Mouse (Mus musculus) mouse embryonic stem cell (cell line): ENCODE data around the gene Dach2.
"Not testable (repeated sequence)": the region's sequence is repeated elsewhere in the genome, so short reads cannot be mapped to it uniquely, and the experiment has no call there.

ENCODE experiments used
- in situ Hi-C, 2 experiments: fragments of 300-500 bp; cut with MboI; formaldehyde crosslinking; loops; 1 replicate in 1 of 2; 3 replicates in 1 of 2; pipeline ENCODE4 v1.14.3; 2019 to 2020; ENCODE audit warnings: low sequenced_read_pairs in 2 of 2, low pct_unique_long_range_greater_than_20kb in 1 of 2, mixed read lengths in 1 of 2; ENCODE audit not compliant: unreplicated experiment in 1 of 2

The Dach2 gene

DNA sequence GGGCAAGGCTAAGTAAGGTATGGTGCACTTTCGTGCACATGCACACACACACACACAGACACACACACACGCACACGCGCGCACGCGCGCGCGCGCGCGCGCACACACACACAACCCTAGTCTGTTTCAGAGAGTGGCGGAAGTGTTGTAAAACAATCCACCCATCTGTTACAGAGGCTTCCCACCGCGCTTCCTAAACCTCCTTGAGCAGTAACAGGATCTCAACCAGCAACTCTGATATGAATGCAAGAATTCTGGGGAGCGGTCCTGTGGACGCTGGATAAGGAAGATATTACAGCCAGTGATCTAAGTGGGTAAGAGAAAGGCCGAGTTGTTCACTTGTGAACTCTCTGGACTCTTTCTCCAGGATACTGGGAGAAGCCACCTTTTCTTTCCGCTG, at the start of gene Dach2:
Gene Dach2, plus strand, starts transcription at position 107 of the 400 bp plus-strand sequence.
- in situ Hi-C loops = no loop called here

DNA sequence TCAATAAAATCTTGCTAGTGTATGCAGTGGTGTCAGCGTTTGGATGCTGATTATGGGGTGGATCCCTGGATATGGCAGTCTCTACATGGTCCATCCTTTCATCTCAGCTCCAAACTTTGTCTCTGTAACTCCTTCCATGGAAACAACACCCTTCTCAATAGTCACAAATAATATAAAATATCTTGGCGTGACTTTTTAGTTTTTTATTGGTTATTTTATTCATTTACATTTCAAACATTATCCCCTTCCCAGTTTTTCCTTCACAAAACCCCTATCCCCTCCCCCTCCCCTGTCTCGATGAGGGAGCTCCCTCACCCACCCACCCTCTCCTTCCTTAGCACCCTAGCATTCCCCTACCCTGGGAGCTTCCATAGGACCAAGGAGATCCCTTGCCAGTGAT, 44.9 kb upstream of the Dach2 start:
- in situ Hi-C loops = not testable (repeated sequence)

DNA sequence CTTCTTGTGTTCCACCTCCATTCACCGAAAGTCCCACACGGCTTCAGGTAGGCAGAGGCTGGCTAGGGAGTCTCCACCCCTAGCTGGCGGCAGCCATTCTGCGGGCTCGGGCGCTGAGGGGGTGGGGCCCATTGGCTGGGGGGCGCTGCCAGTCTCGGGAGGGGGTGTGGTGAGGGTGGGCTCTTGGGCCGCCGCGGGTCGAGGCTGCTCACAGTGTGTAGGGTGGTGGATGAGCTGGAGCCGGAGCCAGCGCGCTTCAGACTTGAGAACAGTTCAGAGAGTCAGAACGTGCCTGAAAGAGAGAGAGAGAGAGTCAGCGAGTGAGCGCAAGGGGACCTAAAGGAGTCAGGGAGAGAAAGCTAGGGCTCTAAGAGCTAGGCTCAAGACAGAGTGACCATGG, 721 bp downstream of the Dach2 start:
- in situ Hi-C loops = no loop called here

DNA sequence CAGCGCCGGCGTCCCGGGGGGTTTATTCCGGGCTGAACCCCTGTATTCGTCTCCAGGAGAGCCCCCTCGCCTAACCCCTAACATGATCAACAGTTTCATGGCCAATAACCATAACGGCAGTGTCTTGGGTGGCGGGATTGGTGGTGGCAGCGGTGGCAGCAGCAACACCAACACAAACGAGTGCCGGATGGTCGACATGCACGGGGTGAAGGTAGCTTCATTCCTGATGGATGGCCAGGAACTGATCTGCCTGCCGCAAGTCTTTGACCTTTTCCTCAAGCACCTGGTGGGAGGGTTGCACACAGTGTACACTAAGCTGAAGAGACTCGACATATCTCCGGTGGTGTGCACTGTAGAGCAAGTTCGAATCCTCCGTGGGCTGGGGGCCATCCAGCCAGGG, 1.2 kb downstream of the Dach2 start:
- in situ Hi-C loops = no loop called here

DNA sequence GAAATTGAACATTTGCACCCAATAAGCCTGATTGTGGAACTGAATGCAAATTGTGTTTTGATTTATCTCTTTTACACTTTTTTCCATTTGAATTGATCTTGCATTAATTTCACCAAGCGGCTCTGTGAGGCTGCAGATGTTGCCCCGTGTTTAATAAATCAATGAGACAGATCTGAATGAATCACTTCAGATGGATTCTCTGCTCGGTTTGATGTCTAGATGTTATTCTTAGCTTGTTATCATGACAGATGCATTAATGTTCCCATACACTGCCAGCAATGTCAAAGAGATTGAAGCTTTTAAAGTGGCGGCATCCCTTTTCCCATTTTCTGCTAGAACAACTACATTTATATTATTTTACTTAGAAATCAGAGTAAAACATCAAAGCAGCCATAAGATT, 7.0 kb downstream of the Dach2 start:
- in situ Hi-C loops = no loop called here

DNA sequence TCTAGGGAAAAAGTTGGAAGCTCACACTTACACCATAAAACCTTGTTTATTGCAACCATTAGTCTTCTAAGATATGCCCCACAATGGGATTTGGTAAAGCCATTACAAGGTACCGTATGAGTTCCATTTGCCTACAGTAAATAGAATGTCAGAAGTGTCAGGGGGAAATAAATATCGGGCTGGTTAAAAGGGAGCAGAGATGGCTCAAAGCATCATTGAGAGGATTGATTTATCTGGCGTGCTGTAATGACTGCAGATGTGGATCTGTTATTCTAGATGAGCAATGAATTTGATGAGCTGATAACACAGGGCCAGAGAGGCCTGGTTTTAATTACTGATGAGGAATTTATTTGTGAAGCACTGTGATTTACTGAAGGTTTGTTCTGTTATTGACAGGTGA, 40.8 kb downstream of the Dach2 start:
- in situ Hi-C loops = no loop called here

DNA sequence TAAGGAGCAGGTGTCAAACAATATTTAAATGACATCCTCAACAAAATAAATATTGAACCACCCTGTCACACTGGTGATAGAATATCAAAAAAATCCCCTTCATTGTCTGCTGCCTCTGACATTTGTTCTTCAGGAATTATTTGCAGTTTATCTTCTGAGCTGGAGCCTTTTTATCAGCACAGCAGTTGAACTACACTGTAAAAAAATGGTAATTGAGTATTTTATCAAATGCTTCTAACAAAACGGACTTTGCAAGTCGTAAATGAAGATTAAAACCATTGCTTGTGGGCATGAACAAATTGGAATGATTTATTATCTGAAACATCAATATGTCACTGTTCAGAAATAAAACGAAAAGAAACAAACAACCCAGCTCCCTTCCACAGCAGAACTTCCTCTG, 97.1 kb downstream of the Dach2 start:
- in situ Hi-C loops = no loop called here

DNA sequence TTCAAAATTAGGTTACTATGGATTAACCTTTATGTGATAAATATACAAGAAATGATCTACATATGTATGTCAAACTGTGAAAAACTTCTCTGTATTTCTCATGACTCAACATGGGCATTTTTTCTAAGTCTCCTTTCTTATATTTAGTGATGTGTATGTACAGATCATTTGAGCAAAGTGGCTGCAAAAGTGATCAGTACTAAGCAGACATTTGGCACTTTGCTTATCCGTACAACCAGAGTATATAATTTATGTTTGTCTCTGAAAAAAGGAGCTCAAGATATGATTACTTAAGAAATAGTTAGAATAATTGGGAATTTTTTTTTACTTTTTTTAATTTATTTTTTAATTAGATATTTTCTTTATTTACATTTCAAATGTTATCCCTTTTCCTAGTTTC, 111.4 kb downstream of the Dach2 start:
- in situ Hi-C loops = no loop called here

DNA sequence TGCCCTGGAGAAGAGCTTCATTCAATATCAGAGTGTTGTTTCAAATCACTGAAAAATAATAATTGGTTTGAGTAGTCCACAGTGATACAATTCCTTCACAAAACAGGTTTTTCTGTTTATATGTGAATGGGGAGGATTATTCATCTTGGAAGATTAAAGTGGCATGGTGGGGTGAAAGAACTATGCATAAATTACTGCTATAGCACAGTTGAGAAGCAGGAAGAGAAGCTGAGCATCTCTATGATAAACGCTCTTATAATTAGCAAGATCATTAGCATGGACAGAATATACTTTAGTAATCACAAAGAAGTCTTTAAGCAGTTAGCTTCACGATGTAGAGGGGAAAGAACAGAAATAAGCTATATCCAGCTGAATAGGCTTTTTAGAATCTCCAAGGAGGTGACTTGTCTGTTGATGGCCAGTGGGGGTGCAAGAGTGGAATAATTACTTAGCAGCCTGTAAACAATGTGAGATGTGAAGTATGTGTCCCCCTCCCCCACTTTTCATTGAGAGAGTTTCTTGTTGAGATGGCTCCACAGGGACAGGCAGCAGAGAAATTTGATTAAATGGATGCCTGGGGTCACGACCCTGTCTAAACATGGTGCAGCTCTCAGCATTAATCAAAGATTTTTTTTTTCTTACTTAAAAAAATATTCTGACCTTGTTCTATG, 124.3 kb downstream of the Dach2 start:
- in situ Hi-C loops = no loop called here

DNA sequence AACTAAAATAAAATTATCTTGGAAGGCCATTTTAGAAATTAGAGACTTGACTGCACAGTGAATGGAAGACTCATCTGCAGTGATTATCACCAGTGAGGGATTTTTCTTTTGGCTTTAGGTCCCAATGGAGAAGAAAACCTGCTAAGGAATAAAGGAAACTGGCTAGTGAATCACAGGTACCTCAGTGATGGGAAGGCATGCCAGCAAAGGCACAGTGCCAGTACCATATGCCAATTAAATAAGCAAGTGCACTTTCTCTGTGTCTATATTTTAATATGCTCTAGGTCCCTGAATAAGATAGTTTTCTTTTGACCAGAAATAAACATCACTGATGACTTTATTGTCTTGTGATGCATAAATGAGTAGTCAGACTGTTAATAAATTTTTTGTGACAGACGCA, 184.8 kb downstream of the Dach2 start:
- in situ Hi-C loops = no loop called here

DNA sequence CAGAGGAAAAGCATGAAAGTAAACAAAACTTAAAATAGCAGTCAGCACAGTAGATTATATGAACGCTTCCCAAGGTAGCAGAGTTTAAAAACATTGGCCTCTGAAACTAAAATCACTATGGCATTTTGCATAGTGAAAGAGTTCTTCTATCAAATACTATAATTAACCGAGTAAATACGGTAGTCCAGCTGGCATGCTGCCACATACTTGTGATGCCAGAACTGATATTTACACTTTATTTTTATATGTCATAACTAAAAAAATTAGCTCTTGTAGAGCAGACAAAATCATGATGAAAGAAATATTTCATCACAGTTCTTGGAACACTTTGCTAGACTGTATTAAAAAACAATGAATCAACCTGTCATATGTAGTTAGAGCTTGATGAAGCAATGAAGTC, 247.8 kb downstream of the Dach2 start:
- in situ Hi-C loops = no loop called here

DNA sequence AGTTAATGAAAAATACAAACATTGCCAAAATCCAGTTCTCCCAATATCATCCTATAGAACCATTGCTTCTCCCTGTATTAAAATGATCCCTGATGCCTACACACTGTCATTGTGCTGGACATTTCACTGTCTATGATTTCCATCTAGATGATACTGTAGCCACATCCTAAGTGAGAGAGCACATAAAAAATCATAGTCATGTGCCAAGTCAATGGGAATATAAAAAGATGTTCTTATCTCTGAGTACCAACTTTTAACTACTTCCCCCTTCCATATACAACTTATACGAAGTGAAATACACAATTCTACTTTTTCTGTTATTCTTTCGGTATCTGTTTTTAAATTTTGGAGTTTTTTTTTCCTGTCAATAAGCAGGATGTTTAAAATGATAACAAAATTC, 266.6 kb downstream of the Dach2 start:
- in situ Hi-C loops = no loop called here

DNA sequence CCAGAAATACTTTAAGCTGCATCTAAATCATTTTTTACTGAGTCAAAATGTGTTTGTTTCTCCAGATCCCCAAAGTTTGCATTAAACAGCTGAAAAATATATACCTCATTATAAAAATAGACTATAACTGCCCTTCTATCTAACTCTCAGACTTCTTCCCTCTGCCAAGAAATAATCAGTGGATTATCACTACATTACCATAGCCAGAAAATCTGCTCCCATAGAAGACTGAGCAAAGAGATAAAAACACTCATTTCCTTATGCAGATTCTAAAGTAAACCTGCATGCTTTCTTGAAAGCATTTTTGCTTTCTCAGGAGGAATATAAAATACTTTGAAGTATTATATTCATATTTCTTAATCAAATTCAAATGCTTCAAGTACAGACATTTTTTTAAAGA, 368.8 kb downstream of the Dach2 start:
- in situ Hi-C loops = no loop called here

DNA sequence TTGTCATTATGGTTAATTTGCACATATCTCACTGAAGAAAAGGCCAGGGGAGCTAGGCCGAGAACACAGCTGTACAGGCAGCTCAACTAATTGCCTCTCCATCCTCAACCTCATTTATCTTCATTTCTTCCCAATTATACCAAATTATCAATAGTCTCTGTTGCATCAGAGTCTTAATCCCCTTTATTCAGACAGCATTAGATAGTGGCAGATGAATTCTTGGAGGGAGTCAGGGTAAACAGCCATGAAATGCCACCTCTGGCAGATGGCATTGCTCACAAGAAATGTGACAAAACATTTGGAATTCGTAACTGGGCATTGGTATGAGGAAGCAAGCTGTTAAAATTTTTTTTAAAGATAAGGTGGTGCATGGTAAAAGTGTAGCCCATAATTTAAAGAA, 389.9 kb downstream of the Dach2 start:
- in situ Hi-C loops = no loop called here

DNA sequence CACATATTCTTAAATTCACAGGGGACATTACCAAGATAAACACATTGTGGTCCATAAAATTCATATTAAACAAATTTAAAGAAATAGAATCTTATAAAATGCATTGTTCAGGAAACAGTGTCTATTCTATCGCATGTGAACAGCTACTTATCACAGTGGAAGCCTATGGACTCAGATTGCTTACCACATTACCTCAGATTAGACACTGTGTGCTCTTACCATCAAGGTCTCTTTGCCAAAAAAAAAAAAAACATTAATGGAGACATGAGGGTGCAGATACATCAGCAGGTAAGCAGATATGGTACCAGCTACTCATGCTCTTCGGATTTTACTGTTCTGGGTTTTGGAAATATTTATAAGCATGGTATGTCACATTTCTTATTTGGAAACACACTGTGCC, 415.1 kb downstream of the Dach2 start:
- in situ Hi-C loops = no loop called here

DNA sequence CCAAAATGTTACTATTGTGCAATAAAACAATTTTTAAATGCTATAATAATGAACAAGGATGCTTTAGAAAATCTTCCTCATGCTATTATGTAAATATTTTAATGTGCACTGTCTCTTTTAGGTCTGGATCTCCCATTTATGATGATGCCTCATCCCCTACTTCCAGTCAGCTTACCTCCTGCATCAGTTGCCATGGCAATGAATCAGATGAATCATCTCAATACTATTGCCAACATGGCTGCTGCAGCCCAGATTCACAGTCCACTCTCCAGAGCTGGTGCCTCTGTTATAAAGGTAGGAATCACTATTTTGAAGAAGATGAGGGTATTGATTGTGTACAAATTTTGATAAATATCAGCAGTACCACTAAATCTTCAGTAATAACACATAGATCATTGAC, 426.8 kb downstream of the Dach2 start:
- in situ Hi-C loops = no loop called here

DNA sequence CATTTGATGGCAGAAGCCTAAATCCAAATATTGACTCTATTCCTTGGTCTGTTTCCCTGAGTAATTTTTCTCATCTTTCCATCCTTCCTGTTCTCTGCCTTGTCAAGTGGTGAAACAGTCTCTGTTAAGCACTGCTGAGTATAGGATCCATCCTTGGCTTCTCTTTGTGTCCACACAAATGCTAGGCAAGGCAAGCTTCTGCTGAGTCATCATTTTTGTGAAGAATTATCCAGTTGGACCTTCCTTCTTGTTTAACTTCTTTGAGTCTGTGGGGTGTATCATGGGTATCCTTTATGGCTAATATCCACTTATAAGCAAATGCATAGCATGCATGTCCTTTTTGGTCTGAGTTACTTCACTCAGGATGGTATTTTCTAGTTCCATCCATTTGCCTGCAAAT, 449.8 kb downstream of the Dach2 start:
- in situ Hi-C loops = no loop called here

DNA sequence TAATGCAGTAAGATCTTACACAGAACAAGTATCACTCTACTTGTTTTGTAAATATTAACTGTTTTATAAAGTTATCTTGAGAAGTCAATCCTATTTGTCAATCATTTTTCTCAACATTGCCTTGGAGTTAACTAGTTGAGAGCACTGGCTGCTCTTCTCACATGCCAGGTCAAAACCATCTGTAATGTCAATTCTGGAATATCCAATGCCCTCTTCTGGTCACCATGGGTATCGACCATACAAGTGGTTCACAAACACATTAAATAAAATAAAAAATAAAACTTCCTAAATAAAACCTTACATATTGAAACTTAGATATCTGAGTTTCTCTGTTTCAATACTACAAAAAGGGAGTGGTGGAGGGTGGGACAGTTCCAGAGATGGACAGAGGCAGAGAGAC, 495.0 kb downstream of the Dach2 start:
- in situ Hi-C loops = no loop called here

DNA sequence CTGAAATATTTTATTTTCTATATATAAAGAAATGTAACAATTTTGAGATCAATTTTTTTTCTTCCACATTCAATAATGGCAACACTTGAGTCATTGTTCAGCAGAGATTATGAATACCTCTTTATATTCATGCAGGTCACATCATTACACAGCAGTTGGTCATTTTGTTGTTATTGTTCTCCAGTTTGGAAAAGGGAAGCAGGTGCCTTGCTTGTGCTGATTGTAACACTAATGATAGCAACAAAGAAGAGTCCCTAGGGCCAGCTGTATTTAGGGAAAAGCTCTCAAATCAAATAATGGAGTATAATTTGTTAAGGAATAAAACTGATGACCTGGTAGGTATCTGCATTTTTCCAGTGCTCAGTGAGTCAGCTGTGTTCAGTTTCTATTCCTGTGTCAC, 513.1 kb downstream of the Dach2 start:
- in situ Hi-C loops = no loop called here

DNA sequence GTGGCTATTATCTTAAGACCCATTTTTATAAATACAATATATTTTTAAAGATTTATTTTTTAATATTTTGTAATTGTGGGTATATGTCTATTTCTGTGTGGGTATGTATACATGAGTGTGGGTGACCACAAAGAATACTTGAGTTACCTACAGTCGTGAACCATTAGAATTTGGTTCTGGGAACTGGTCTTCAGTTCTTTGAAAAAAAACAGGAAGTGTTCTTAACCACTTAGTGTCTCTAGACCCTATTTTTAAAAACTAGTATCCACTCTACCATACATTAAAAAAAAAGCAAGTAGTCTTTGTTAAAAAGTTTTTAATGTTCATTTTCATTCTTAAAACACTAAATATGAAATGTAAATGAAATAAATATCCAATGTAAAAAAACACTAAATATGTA, 529.5 kb downstream of the Dach2 start:
- in situ Hi-C loops = no loop called here

DNA sequence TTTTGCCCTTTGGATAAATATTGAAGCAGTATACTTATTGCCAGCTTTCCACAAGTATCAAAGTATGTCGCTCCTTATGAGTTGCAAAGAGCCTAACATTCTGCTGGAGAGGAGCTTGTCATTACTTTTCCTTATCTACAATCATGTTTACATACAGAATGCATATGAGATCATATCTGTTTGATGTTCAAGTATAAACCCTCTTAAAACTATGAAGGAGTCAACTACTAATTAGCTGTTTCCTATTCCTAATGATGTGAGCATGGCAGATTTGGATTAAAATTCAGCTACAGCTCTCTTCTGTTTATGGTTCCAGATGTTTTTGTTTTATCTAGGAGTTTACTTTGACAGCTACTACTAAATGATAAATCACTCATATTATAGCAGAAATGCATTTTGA, 535.8 kb downstream of the Dach2 start:
- in situ Hi-C loops = no loop called here
